Mouse (Mus musculus): ENCODE measurements at regions not wholly inside any gene's neighbourhood (a gene's known extent, or its start where the extent isn't known, plus 50 kb on each side); places are given as distances from the start of the nearest gene placed in this dataset.

GRCm38 (mm10) chr15:59733932-59734331 lies 282.5 kb downstream of the 4933412E24Rik start:
- no peak for TF ChIP-seq CTCF (IDR thresholded peaks at IDR 0.05; ENCODE audit: low read depth)
- TF ChIP-seq EP300 (IDR thresholded peaks at IDR 0.05; ENCODE audit: low read depth), result no peak
- WGBS (ENCODE audit: insufficient replicate concordance), result 86% methylated on average over 3 of the region's 3 CpGs
- H3K36me3 ChIP-seq (replicated peaks; ENCODE audit: insufficient read depth, low read length), result no peaks in the 10 kb centered on the region
- H3K27me3 ChIP-seq (ENCODE audit: insufficient read depth, low read length), result no peaks in the 10 kb centered on the region
- ATAC-seq (no peak), DNase-seq (no peak)
- H3K4me3 ChIP-seq (ENCODE audit: low read depth, low read length), result no peak overlapping the region
- no peak overlapping the region for H3K4me2 ChIP-seq (ENCODE audit: low read depth, low read length)
- peaks cover 5% of the 10 kb centered on the region for H3K4me1 ChIP-seq (ENCODE audit: insufficient read depth)
- no peaks in the 10 kb centered on the region for H3K9me3 ChIP-seq (ENCODE audit: low read length)
- no peak overlapping the region for H3K27ac ChIP-seq (ENCODE audit: low read depth)
- H3K9ac ChIP-seq (replicated peaks), result no peak overlapping the region

GRCm38 (mm10) chr15:59733031-59733810 lies 283.2 kb downstream of the 4933412E24Rik start:
- Histone ChIP-seq H3K4me1 (ENCODE audit: insufficient read depth) (peaks cover 13% of the 10 kb centered on the region), H3K9me3 (ENCODE audit: low read length) (no peaks in the 10 kb centered on the region), H3K4me3 (ENCODE audit: low read depth, low read length) (no peak overlapping the region), H3K27me3 (ENCODE audit: insufficient read depth, low read length) (no peaks in the 10 kb centered on the region), H3K9ac (replicated peaks) (no peak overlapping the region), H3K27ac (ENCODE audit: low read depth) (no peak overlapping the region), H3K36me3 (replicated peaks; ENCODE audit: insufficient read depth, low read length) (no peaks in the 10 kb centered on the region), H3K4me2 (ENCODE audit: low read depth, low read length) (no peak overlapping the region)
- ATAC-seq (no peak), DNase-seq (no peak)
- TF ChIP-seq EP300 (IDR thresholded peaks at IDR 0.05; ENCODE audit: low read depth), result no peak
- no peak for TF ChIP-seq CTCF (IDR thresholded peaks at IDR 0.05; ENCODE audit: low read depth)
- WGBS (ENCODE audit: insufficient replicate concordance), result 75% methylated on average over 12 of the region's 12 CpGs

- WGBS (ENCODE audit: insufficient replicate concordance), result 70% methylated on average over 8 of the region's 8 CpGs
- Histone ChIP-seq H3K9me3 (ENCODE audit: low read length) (no peaks in the 10 kb centered on the region), H3K4me2 (ENCODE audit: low read depth, low read length) (no peak overlapping the region), H3K9ac (replicated peaks) (no peak overlapping the region), H3K27me3 (ENCODE audit: insufficient read depth, low read length) (no peaks in the 10 kb centered on the region), H3K4me3 (ENCODE audit: low read depth, low read length) (no peak overlapping the region), H3K36me3 (replicated peaks; ENCODE audit: insufficient read depth, low read length) (no peaks in the 10 kb centered on the region), H3K27ac (ENCODE audit: low read depth) (no peak overlapping the region), H3K4me1 (ENCODE audit: insufficient read depth) (peaks cover 21% of the 10 kb centered on the region)
- no peak for ATAC-seq
- DNase-seq, result no peak
- no peak for TF ChIP-seq EP300 (IDR thresholded peaks at IDR 0.05; ENCODE audit: low read depth)
- TF ChIP-seq CTCF (IDR thresholded peaks at IDR 0.05; ENCODE audit: low read depth), result no peak
Observed at GRCm38 (mm10) chr15:59731129-59731528, 285.3 kb downstream of the 4933412E24Rik start.

GRCm38 (mm10) chr15:59728817-59729560 lies 287.4 kb downstream of the 4933412E24Rik start:
- Histone ChIP-seq H3K4me1 (ENCODE audit: insufficient read depth) (peaks cover 21% of the 10 kb centered on the region), H3K36me3 (replicated peaks; ENCODE audit: insufficient read depth, low read length) (no peaks in the 10 kb centered on the region), H3K4me3 (ENCODE audit: low read depth, low read length) (no peak overlapping the region), H3K27me3 (ENCODE audit: insufficient read depth, low read length) (no peaks in the 10 kb centered on the region), H3K9me3 (ENCODE audit: low read length) (no peaks in the 10 kb centered on the region), H3K9ac (replicated peaks) (0 out of 2 replicates have a peak overlapping the region, but pooled peaks have one; percentile 38), H3K27ac (ENCODE audit: low read depth) (peak overlapping the region; percentile 82), H3K4me2 (ENCODE audit: low read depth, low read length) (peak overlapping the region; percentile 40; the same call in 1 of the 2 replicates)
- 46% methylated on average over 11 of the region's 11 CpGs for WGBS (ENCODE audit: insufficient replicate concordance)
- peak; percentile 35 for DNase-seq
- ATAC-seq, result no peak
- no peak for TF ChIP-seq EP300 (IDR thresholded peaks at IDR 0.05; ENCODE audit: low read depth)

- TF ChIP-seq EP300 (IDR thresholded peaks at IDR 0.05; ENCODE audit: low read depth) (peak; percentile 90), CTCF (IDR thresholded peaks at IDR 0.05; ENCODE audit: low read depth) (no peak)
- no peaks in the 10 kb centered on the region for H3K36me3 ChIP-seq (replicated peaks; ENCODE audit: insufficient read depth, low read length)
- ATAC-seq, result peak; percentile 97
- no peaks in the 10 kb centered on the region for H3K27me3 ChIP-seq (ENCODE audit: insufficient read depth, low read length)
- H3K4me2 ChIP-seq (ENCODE audit: low read depth, low read length), result peak overlapping the region; percentile 40; the same call in 1 of the 2 replicates
- DNase-seq, result peak; percentile 77
- H3K9me3 ChIP-seq (ENCODE audit: low read length), result no peaks in the 10 kb centered on the region
- H3K9ac ChIP-seq (replicated peaks), result 0 out of 2 replicates have a peak overlapping the region, but pooled peaks have one; percentile 38
- H3K27ac ChIP-seq (ENCODE audit: low read depth), result peak overlapping the region; percentile 82
- WGBS (ENCODE audit: insufficient replicate concordance), result 19% methylated on average over 8 of the region's 8 CpGs
- peaks cover 21% of the 10 kb centered on the region for H3K4me1 ChIP-seq (ENCODE audit: insufficient read depth)
- H3K4me3 ChIP-seq (ENCODE audit: low read depth, low read length), result no peak overlapping the region
Observed at GRCm38 (mm10) chr15:59728131-59728601, 288.2 kb downstream of the 4933412E24Rik start.

GRCm38 (mm10) chr15:59725881-59726280 lies 290.5 kb downstream of the 4933412E24Rik start:
- H3K4me2 ChIP-seq (ENCODE audit: low read depth, low read length), result no peak overlapping the region
- ATAC-seq, result no peak

More at GRCm38 (mm10) chr15:59725881-59726280, 290.5 kb downstream of the 4933412E24Rik start:
- no peak overlapping the region for H3K9ac ChIP-seq (replicated peaks)
- H3K9me3 ChIP-seq (ENCODE audit: low read length), result no peaks in the 10 kb centered on the region
- no peak for DNase-seq
- 64% methylated on average over 4 of the region's 4 CpGs for WGBS (ENCODE audit: insufficient replicate concordance)
- no peak overlapping the region for H3K27ac ChIP-seq (ENCODE audit: low read depth)
- no peak overlapping the region for H3K4me3 ChIP-seq (ENCODE audit: low read depth, low read length)
- no peaks in the 10 kb centered on the region for H3K27me3 ChIP-seq (ENCODE audit: insufficient read depth, low read length)
- H3K4me1 ChIP-seq (ENCODE audit: insufficient read depth), result peaks cover 24% of the 10 kb centered on the region
- TF ChIP-seq CTCF (IDR thresholded peaks at IDR 0.05; ENCODE audit: low read depth) (no peak), EP300 (IDR thresholded peaks at IDR 0.05; ENCODE audit: low read depth) (no peak)
- H3K36me3 ChIP-seq (replicated peaks; ENCODE audit: insufficient read depth, low read length), result no peaks in the 10 kb centered on the region

Data from liver, postnatal 0 days (tissue).